Mouse (Mus musculus) kidney, adult 2 months (tissue): ENCODE data around the gene Timeless.

ENCODE experiments used
- CTCF ChIP-seq: fragments of 200-500 bp; conservative IDR thresholded peaks from 2 replicates; pipeline ENCODE4 v1.5.1; 2011; ENCODE audit warnings: low read depth, mild to moderate bottlenecking, control low read depth, low read length, moderate library complexity, mixed read lengths; ENCODE audit not compliant: insufficient read depth, insufficient read length
- POLR2A ChIP-seq: fragments of 200-500 bp; IDR thresholded peaks from one replicate; pipeline ENCODE4 v1.6.1; 2011; ENCODE audit warnings: low read depth, low read length, control low read depth

- TF ChIP-seq CTCF, result no peak
- TF ChIP-seq POLR2A, result no peak
These were observed 40.0 kb downstream of the Timeless start for GRCm38 (mm10) chr10:128271883-128272282.
